Mouse (Mus musculus): ENCODE results near the gene Aqp2.

DNA sequence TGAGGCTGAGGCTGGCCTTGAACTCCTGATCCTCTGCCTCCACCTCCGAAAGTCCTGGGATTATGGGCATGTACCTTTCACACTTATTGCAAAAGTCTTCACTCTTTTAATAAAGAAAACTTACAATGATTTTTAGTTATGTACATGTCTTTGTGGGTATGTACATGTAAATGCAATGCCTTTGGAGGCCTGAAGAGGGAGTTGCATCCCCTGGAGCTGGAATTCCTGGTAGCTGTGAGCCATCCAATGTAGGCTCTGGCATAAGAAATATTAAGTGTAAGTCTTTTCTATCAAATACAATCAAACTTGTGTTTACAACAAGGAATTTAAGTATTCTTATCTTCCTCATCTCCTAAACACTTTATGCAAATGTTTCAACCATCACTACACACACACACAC, 19.9 kb upstream of the Aqp2 start:
- TF ChIP-seq TAL1 (conservative IDR thresholded peaks at IDR 0.05; ENCODE audit: low read depth, low read length) (no peak), CTCF (IDR thresholded peaks at IDR 0.05; ENCODE audit: low read depth, low read length) (no peak), GATA1 (IDR thresholded peaks at IDR 0.05; ENCODE audit: borderline replicate concordance, low read length) (no peak), POLR2AphosphoS5 (IDR thresholded peaks at IDR 0.05; ENCODE audit: insufficient replicate concordance, low read depth, low read length) (no peak), GATA2 (IDR thresholded peaks at IDR 0.05; ENCODE audit: borderline replicate concordance, low read depth, low read length) (no peak)

All from G1E (cell line).